Mouse (Mus musculus): ENCODE results near the gene Zfp872.
A peak's percentile ranks its signal among the peaks of the same experiment; 100 is the strongest.
"Not testable (repeated sequence)": the region's sequence is repeated elsewhere in the genome, so short reads cannot be mapped to it uniquely, and the experiment has no call there.

Gene Zfp872

GRCm38 (mm10) chr9:22169327-22169726 lies 18.6 kb upstream of the Zfp872 start:
- DNase-seq (ENCODE audit: low spot score) = peak; percentile 1

DNA sequence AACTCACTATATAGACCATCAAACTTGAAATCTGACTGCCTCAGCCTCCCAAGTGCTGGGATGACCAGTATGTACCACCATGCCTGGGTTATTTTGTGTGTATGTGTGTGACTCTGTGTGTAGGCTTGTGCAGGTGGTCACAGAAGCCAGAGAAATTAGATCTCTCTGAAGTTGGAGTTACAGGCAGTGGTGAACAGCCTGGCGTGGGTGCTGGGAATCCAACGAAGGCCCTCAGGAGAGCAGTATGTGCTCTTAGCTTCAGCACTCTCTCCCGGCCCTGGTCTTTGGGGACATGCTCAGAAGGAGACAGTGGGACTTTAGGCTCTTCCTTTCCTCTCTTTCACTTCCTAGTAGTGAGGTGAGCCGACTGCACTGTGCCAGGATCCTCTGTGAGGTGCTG lies 15.6 kb upstream of the Zfp872 start:
- no peak for DNase-seq (ENCODE audit: low spot score)

GRCm38 (mm10) chr9:22196412-22196811 lies 8.5 kb downstream of the Zfp872 start:
- no peak for DNase-seq (ENCODE audit: low spot score)

DNA sequence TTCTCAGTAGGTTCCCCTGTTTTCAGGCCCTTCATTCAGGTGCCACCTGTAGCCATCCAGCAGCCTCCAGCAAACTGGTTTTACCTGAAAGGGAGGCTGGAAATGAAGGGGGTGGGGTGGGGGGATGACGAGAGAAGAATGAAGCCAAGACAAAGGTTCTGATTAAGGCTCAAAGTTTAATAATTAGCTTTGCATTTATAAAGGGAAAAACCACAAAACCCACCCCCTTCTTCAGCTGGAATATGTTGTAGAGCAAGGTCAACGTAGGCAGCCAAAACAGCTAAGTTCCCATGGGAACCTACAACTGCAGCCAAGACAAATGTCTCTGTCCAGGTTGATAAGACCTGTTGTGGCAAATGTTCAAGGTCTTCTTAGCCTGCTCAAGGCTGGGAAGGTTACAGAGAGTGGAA lies 25.9 kb downstream of the Zfp872 start:
- DNase-seq (ENCODE audit: low spot score) = no peak

DNA sequence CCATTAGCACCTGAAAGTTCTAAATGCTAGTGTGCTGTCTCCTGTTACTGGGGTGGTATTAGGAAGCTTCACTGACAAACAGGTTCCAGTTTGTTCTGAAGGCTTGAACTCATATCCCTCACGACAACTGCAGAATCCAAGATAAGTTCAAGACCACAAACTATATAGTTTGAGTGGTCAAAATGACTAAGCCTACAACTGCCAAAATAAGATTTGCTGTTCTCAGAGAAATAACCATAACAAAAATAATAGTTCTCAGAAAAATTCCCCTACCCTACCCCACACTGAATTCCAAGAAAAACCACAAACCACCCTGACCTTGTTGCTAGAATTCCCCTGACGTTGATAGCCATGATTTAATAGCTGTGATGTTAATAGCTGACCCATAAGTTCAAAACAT lies 26.7 kb downstream of the Zfp872 start:
- no peak for DNase-seq (ENCODE audit: low spot score)

DNA sequence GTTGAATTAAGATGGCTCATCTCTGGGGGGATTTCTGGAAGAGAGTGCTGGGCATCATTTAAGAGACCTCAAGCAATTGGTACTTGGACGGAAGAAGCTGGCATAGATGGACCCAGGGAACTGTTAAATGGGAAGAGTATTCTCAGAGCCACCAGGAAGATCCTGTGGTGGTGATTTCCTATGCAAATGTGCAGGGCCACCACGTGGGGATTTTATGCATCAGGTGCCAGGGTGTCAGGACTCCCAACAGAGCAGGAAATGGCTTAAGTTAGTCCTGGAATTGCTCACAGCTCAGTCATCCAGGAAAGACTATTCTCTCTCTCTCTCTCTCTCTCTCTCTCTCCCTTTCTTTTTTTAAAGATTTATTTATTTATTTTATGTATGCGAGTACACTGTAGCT lies 28.8 kb downstream of the Zfp872 start:
- DNase-seq (ENCODE audit: low spot score) = no peak

DNA sequence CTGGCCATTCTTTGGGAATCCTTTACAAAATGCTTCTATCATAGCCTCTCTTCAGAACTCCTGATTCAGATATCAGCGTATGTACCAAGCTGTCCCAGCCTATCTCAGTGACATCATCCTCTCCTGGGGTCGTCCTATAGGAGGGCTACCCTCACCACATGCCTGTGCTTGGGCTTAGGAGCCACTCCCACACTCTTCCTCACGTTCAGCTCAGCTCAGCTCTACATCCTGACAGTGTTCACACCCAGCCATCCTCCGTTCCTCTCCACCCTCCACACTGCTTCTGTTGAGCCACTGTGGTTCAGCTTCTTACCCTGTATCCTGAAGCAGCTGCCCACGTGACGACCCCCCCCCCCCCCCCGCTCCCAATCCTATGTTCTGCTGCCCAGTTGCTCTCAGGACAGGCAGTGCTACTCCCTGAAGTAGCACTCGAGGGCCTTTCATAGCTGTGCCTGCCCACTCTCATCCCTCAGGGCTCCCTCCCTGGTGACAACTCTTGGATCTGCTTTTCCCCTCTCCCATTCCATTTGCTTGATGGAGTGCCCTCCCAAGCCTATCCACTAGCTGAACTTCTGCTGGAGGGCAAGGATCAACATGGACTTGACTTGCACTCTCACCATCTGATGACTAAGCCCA lies 30.1 kb downstream of the Zfp872 start:
- DNase-seq (ENCODE audit: low spot score) = no peak

DNA sequence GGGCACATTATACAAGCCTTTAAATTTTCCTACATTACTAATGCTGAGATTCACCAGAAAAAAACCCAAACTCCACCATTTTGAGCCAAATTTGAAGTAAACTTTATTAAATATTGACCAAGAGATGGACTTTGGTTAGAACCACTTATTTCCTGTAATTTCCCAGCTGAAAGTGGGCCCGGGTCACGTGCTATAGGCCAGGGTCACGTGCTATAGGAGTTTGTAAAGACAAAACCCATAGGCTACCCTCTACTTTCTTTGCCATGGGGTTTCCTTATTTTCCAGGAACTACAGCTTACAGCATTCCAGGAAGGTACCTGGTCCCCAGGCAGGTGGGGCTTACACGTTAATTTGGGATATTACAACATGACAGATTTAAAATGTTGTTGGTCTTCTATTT lies 36.2 kb downstream of the Zfp872 start:
- DNase-seq (ENCODE audit: low spot score) = no peak

DNA sequence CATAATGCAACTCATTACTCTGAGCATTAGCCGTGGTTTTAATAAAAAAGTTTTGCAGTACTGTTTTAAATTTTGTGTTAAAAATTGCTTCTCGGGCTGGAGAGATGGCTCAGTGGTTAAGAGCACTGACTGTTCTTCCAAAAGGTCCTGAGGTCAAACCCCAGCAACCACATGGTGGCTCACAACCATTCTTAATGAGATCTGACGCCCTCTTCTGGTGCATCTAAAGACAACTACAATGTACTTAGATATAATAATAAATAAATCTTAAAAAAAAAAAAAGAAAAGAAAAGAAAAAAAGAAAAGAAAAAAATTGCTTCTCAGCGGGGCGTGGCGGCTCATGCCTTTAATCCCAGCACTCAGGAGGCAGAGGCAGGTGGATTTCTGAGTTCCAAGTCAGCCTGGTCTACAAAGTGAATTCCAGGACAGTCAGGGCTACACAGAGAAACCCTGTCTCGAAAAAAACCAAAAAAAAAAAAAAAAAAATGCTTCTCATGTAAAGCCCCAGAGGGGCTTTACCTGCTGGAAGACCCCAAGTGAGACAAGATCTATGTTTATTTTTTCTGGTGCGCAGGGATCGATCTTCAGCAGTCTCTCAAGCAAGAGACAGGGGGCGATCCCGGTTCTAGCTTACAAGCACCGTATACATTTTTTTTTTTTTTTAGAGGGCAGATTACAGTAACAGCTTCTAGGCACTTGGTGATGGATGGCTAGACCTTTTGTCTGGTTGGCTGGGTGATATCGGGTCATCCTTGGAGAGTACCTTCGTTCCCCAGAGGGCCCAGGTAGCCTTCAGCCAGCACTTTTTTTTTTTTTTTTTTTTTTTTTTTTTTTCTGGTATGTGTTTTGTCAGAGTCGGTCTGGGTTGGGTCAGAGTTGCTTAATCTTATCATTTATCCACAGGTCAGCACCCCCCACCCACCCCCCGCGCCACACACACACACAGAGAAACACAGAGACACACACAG lies 36.9 kb downstream of the Zfp872 start:
- peak; percentile 14 for DNase-seq (ENCODE audit: low spot score)

DNA sequence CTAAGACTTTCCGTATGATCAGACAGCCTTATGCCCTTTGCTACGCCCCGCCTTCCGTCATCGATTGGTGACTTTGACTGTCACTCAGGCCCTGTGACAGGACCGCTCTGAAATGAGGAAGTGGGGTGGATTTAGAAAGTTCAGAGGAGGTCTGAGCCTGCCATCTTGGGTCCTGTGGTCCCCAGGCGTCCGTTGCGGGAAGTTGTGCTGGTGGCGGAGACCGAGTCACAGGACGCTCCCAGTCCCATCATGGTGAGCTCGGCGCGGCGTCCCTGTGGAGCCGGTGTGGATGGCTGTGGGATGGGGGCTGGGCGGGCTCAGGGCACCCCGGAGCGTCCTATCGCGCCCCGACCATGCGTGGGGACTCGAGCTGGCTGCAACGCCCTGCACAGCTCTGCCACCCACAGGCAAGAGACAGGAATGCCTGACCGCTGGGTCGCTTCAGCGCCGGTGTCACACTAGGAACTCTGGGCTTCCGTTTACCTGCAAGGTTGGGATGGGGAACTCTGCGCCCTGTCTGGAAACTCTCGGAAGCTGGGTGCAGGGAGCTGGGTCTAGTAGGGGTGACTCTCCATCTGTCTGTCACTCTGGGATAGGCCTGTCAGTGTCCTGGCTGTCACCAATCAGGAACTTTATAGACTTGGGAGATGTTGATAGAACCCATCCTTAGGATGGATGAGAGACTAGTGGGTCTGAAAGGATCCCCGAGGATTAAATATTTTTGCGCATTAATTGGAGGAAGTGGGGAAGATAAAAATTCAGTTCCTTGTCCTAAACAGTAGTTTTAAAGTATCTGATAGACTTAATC lies 37.9 kb downstream of the Zfp872 start, which contains the start of gene Zfp809:
Gene Zfp809 (plus strand): TSS at position 134 of the 808 bp plus-strand sequence.
- peak; percentile 99 for DNase-seq (ENCODE audit: low spot score)

- DNase-seq (ENCODE audit: low spot score) = not testable (repeated sequence)
These were observed 38.4 kb downstream of the Zfp872 start for GRCm38 (mm10) chr9:22226389-22226673.

GRCm38 (mm10) chr9:22226846-22227245 lies 39.0 kb downstream of the Zfp872 start:
- DNase-seq (ENCODE audit: low spot score) = no peak

- DNase-seq (ENCODE audit: low spot score) = no peak
These were observed 41.6 kb downstream of the Zfp872 start for GRCm38 (mm10) chr9:22229386-22230026.

- no peak for DNase-seq (ENCODE audit: low spot score)
These were observed 42.2 kb downstream of the Zfp872 start for GRCm38 (mm10) chr9:22230061-22230460.

GRCm38 (mm10) chr9:22230556-22230955 lies 42.7 kb downstream of the Zfp872 start:
- peak; percentile 17 for DNase-seq (ENCODE audit: low spot score)

GRCm38 (mm10) chr9:22240001-22240400 lies 52.1 kb downstream of the Zfp872 start:
- no peak for DNase-seq (ENCODE audit: low spot score)

DNA sequence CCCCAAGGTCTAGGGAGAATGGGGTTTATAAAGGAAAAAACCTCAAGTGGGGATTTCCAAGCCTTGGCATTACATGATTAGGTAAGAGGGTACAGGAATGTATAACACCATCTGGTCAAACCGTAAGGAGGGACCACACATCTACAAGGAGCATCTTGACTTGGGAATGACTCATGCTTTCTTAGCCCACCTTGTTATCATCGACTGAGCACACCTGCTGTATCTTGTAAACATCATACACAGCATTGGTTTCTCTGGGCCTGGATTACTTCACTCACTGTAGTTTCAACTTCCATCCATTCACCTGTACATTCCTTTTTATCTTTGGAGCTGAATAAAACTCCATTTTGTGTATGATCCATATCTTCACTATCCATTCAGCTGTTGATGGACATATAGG lies 56.4 kb downstream of the Zfp872 start:
- DNase-seq (ENCODE audit: low spot score) = no peak
